Mouse (Mus musculus): ENCODE data around the gene Amz1. TPM values are rescaled to one million over a fixed set of nuclear protein-coding genes. Genes with fewer than 3 reads are reported as not detected.
A peak's percentile ranks its signal among the peaks of the same experiment; 100 is the strongest.

The Amz1 gene
- total and polyA plus RNA-seq, 2 experiments from 2014 or later, result 12.2 to 14.2 TPM

DNA sequence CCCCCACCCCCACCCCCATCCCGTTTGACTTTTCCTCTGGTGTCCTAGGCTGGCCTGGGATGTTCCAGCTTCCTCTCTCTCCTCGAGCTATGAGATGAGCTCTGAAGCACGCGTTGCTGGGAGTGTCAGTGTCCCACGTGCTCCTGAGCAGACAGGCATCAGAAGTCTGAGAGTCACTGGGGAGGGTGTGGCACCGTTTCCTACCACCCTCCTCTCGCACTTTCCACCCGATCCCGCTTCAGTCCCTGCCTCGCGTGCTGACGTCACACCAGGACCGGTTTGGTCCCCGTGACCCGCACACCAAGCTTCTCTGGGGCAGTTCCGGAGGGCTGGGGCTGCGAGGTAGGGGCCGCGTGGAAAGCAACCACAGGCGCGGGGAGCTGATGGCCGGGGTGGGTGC, 11.4 kb downstream of the Amz1 start:
- Histone ChIP-seq H3K4me1 (ENCODE audit: insufficient read depth) (peaks cover 4% of the 10 kb centered on the region; the same call in 1 of the 2 replicates), H3K27ac (ENCODE audit: low read depth, low read length) (no peak overlapping the region), H3K27me3 (ENCODE audit: insufficient read depth, low read length) (0 out of 2 replicates have a peak, but pooled peaks cover 7% of the 10 kb centered on the region), H3K4me2 (ENCODE audit: low read depth) (peak overlapping the region; percentile 55), H3K36me3 (ENCODE audit: insufficient read depth) (no peaks in the 10 kb centered on the region), H3K4me3 (ENCODE audit: low read depth, low read length) (peak overlapping the region; percentile 26), H3K9me3 (ENCODE audit: low read length) (no peaks in the 10 kb centered on the region), H3K9ac (0 out of 2 replicates have a peak overlapping the region, but pooled peaks have one; percentile 37)
- DNase-seq, result peak; percentile 40
- no peak for TF ChIP-seq CTCF (IDR thresholded peaks at IDR 0.05; ENCODE audit: low read depth)
- WGBS, result 7% methylated on average over 22 of the region's 22 CpGs
- peak; percentile 69 for ATAC-seq

DNA sequence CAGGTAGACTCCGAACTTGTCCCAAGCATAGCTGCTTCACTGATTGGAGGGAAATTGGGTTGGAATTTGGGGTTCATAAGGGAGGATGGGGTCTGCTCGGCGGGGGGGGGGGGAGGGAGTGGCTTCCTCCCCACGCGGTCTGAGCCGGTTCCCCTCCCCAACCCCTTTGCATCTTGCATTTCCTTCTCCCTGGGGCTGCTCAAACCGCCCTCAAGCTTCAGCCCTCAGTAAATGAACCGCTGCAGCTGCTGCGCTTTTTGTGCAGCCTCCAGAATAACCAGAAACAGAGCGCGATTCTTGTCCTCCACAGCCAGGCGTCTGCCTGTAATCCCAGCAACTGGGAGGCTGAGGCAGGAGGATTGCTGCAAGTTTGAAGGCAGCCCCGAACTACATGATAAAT, 12.2 kb downstream of the Amz1 start:
- no peak overlapping the region for H3K27ac ChIP-seq (ENCODE audit: low read depth, low read length)
- H3K36me3 ChIP-seq (ENCODE audit: insufficient read depth), result no peaks in the 10 kb centered on the region
- ATAC-seq (no peak), DNase-seq (no peak)
- H3K27me3 ChIP-seq (ENCODE audit: insufficient read depth, low read length), result 0 out of 2 replicates have a peak, but pooled peaks cover 7% of the 10 kb centered on the region
- H3K4me1 ChIP-seq (ENCODE audit: insufficient read depth), result peaks cover 4% of the 10 kb centered on the region; the same call in 1 of the 2 replicates
- no peak overlapping the region for H3K9ac ChIP-seq
- no peak for TF ChIP-seq CTCF (IDR thresholded peaks at IDR 0.05; ENCODE audit: low read depth)
- 27% methylated on average over 13 of the region's 13 CpGs for WGBS
- H3K4me2 ChIP-seq (ENCODE audit: low read depth), result no peak overlapping the region
- no peak overlapping the region for H3K4me3 ChIP-seq (ENCODE audit: low read depth, low read length)
- no peaks in the 10 kb centered on the region for H3K9me3 ChIP-seq (ENCODE audit: low read length)

DNA sequence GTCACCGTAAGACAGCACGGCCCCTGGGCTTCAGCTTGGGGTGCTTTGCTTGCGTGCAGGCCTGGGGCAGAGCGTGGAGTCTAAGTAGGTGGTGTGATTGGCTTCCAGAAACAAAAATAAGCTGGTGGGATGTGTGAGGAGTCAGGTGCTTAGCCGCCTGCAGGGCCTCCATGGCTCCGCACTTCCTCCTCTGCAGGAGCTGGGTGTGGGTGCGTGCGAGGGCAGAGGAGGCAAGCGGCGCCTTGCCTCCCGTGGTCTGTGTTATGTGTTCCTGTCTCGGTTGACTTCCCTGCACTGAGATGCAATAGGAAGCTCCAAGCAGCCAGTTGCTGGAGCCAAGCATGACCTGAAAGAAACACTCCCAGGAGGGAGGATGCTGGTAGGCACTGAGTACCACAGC, 15.9 kb downstream of the Amz1 start:
- 88% methylated on average over 12 of the region's 12 CpGs for WGBS
- DNase-seq, result no peak
- no peaks in the 10 kb centered on the region for H3K36me3 ChIP-seq (ENCODE audit: insufficient read depth)
- no peak overlapping the region for H3K4me3 ChIP-seq (ENCODE audit: low read depth, low read length)
- H3K27ac ChIP-seq (ENCODE audit: low read depth, low read length), result no peak overlapping the region
- no peaks in the 10 kb centered on the region for H3K9me3 ChIP-seq (ENCODE audit: low read length)
- H3K27me3 ChIP-seq (ENCODE audit: insufficient read depth, low read length), result 0 out of 2 replicates have a peak, but pooled peaks cover 7% of the 10 kb centered on the region
- H3K4me2 ChIP-seq (ENCODE audit: low read depth), result no peak overlapping the region
- no peak for TF ChIP-seq CTCF (IDR thresholded peaks at IDR 0.05; ENCODE audit: low read depth)
- no peak overlapping the region for H3K9ac ChIP-seq
- no peak for ATAC-seq
- H3K4me1 ChIP-seq (ENCODE audit: insufficient read depth), result peaks cover 4% of the 10 kb centered on the region; the same call in 1 of the 2 replicates

GRCm38 (mm10) chr5:140741040-140741439, 17.1 kb downstream of the Amz1 start:
- no peaks in the 10 kb centered on the region for H3K27me3 ChIP-seq (ENCODE audit: insufficient read depth, low read length)
- DNase-seq, result no peak

GRCm38 (mm10) chr5:140741877-140742276, 17.9 kb downstream of the Amz1 start:
- no peak for ATAC-seq
- no peak for DNase-seq

More at GRCm38 (mm10) chr5:140741040-140741439, 17.1 kb downstream of the Amz1 start:
- Histone ChIP-seq H3K4me1 (ENCODE audit: insufficient read depth) (no peaks in the 10 kb centered on the region), H3K4me3 (ENCODE audit: low read depth, low read length) (no peak overlapping the region), H3K27ac (ENCODE audit: low read depth, low read length) (no peak overlapping the region), H3K36me3 (ENCODE audit: insufficient read depth) (no peaks in the 10 kb centered on the region), H3K9me3 (ENCODE audit: low read length) (no peaks in the 10 kb centered on the region), H3K4me2 (ENCODE audit: low read depth) (no peak overlapping the region), H3K9ac (no peak overlapping the region)
- no peak for ATAC-seq
- no peak for TF ChIP-seq CTCF (IDR thresholded peaks at IDR 0.05; ENCODE audit: low read depth)
- WGBS, result 80% methylated on average over 11 of the region's 11 CpGs

GRCm38 (mm10) chr5:140743706-140744131, 19.8 kb downstream of the Amz1 start:
- no peak overlapping the region for H3K4me2 ChIP-seq (ENCODE audit: low read depth)
- ATAC-seq, result peak; percentile 91
- no peaks in the 10 kb centered on the region for H3K36me3 ChIP-seq (ENCODE audit: insufficient read depth)
- no peak overlapping the region for H3K4me3 ChIP-seq (ENCODE audit: low read depth, low read length)
- H3K27ac ChIP-seq (ENCODE audit: low read depth, low read length), result no peak overlapping the region
- no peaks in the 10 kb centered on the region for H3K27me3 ChIP-seq (ENCODE audit: insufficient read depth, low read length)
- peak; percentile 66 for DNase-seq
- H3K9ac ChIP-seq, result no peak overlapping the region
- no peaks in the 10 kb centered on the region for H3K9me3 ChIP-seq (ENCODE audit: low read length)
- WGBS, result 27% methylated on average over 12 of the region's 12 CpGs
- no peaks in the 10 kb centered on the region for H3K4me1 ChIP-seq (ENCODE audit: insufficient read depth)
- peak; percentile 33; the same call in 1 of the 2 replicates for TF ChIP-seq CTCF (IDR thresholded peaks at IDR 0.05; ENCODE audit: low read depth)

More at GRCm38 (mm10) chr5:140741877-140742276, 17.9 kb downstream of the Amz1 start:
- H3K4me1 ChIP-seq (ENCODE audit: insufficient read depth), result no peaks in the 10 kb centered on the region
- H3K4me3 ChIP-seq (ENCODE audit: low read depth, low read length), result no peak overlapping the region
- no peak overlapping the region for H3K4me2 ChIP-seq (ENCODE audit: low read depth)
- no peak overlapping the region for H3K27ac ChIP-seq (ENCODE audit: low read depth, low read length)
- TF ChIP-seq CTCF (IDR thresholded peaks at IDR 0.05; ENCODE audit: low read depth), result peak; percentile 33
- no peaks in the 10 kb centered on the region for H3K36me3 ChIP-seq (ENCODE audit: insufficient read depth)
- no peak overlapping the region for H3K9ac ChIP-seq
- no peaks in the 10 kb centered on the region for H3K27me3 ChIP-seq (ENCODE audit: insufficient read depth, low read length)
- H3K9me3 ChIP-seq (ENCODE audit: low read length), result no peaks in the 10 kb centered on the region

GRCm38 (mm10) chr5:140748425-140748824, 24.5 kb downstream of the Amz1 start:
- Histone ChIP-seq H3K4me1 (ENCODE audit: insufficient read depth) (no peaks in the 10 kb centered on the region), H3K27me3 (ENCODE audit: insufficient read depth, low read length) (no peaks in the 10 kb centered on the region), H3K4me3 (ENCODE audit: low read depth, low read length) (no peak overlapping the region), H3K9ac (no peak overlapping the region), H3K9me3 (ENCODE audit: low read length) (no peaks in the 10 kb centered on the region), H3K4me2 (ENCODE audit: low read depth) (no peak overlapping the region), H3K36me3 (ENCODE audit: insufficient read depth) (no peaks in the 10 kb centered on the region), H3K27ac (ENCODE audit: low read depth, low read length) (no peak overlapping the region)
- DNase-seq (no peak), ATAC-seq (no peak)
- TF ChIP-seq CTCF (IDR thresholded peaks at IDR 0.05; ENCODE audit: low read depth), result no peak
- 88% methylated on average over 10 of the region's 10 CpGs for WGBS

Data from forebrain, postnatal 0 days (tissue).